Mouse (Mus musculus) hindbrain, embryonic 13.5 days (tissue): ENCODE data around the gene C87436. TPM values are rescaled to one million over a fixed set of nuclear protein-coding genes. Genes with fewer than 3 reads are reported as not detected.

Source experiments
- ATAC-seq: fragments of 200-750 bp; cut with Nextera tagmentation; 2 replicates; pipeline ENCODE4 v1.8.0; 2017; ENCODE audit warnings: moderate TSS enrichment; ENCODE audit not compliant: low FRiP score
- H3K27ac ChIP-seq: fragments of 300-500 bp; sonication (generic); 2 replicates; pipeline ENCODE4 v1.5.1; 2015; ENCODE audit warnings: inconsistent platforms, mild to moderate bottlenecking, moderate library complexity
- H3K27me3 ChIP-seq: fragments of 300-500 bp; sonication (generic); 2 replicates; pipeline ENCODE4 v1.6.1; 2015; ENCODE audit warnings: mild to moderate bottlenecking, inconsistent platforms
- H3K36me3 ChIP-seq: fragments of 300-500 bp; sonication (generic); 2 replicates; pipeline ENCODE4 v1.6.1; 2015; ENCODE audit warnings: mild to moderate bottlenecking, inconsistent platforms
- H3K4me1 ChIP-seq: fragments of 300-500 bp; sonication (generic); replicated peaks from 2 replicates; pipeline ENCODE4 v1.6.1; 2015; ENCODE audit warnings: inconsistent platforms
- H3K4me2 ChIP-seq: fragments of 300-500 bp; sonication (generic); 2 replicates; pipeline ENCODE4 v1.6.1; 2015; ENCODE audit warnings: inconsistent platforms, mild to moderate bottlenecking, moderate library complexity
- H3K4me3 ChIP-seq: fragments of 300-500 bp; sonication (generic); 2 replicates; pipeline ENCODE4 v1.5.1; 2015; ENCODE audit warnings: mild to moderate bottlenecking, inconsistent platforms
- H3K9ac ChIP-seq: fragments of 300-500 bp; sonication (generic); 2 replicates; pipeline ENCODE4 v1.6.1; 2015; ENCODE audit warnings: mild to moderate bottlenecking, inconsistent platforms
- H3K9me3 ChIP-seq: fragments of 300-500 bp; sonication (generic); 2 replicates; pipeline ENCODE4 v1.6.1; 2016; ENCODE audit warnings: inconsistent platforms
- WGBS: fragments of 180-500 bp; shearing (Covaris S2); methylation state at CpG from one replicate; pipeline ENCODE4 v1.1.7; 2015; 5-methylcytosine and 5-hydroxymethylcytosine counted together
- polyA plus RNA-seq: library from polyadenylated mRNA; unstranded; fragments of >200 nt; fragmentation: Nextera tagmentation; extraction: Ambion mirVana; gene quantifications from 2 replicates; pipeline ENCODE4 v1.2.1, GENCODE M21; 2015

Gene C87436
- polyA plus RNA-seq: 25.7 and 28.0 TPM in 2 replicates

- peak within 1 kb of the TSS; percentile 86 for H3K9ac ChIP-seq
- peak within 1 kb of the TSS; percentile 78 for H3K4me2 ChIP-seq
- WGBS: under 1% methylated on average over 59 of the region's 59 CpGs
- H3K27ac ChIP-seq: peak within 1 kb of the TSS; percentile 92
- H3K4me1 ChIP-seq: peaks cover 18% of the 10 kb centered on the region
- no peaks in the 10 kb centered on the region for H3K9me3 ChIP-seq
- peak within 1 kb of the TSS; percentile 90 for H3K4me3 ChIP-seq
- no peaks in the 10 kb centered on the region for H3K27me3 ChIP-seq
- ATAC-seq: peak; percentile 97
- peaks cover 35% of the 10 kb centered on the region for H3K36me3 ChIP-seq
These were observed at the start of gene C87436 for GRCm38 (mm10) chr6:86438272-86439118. TSS of gene C87436 (plus strand) at chr6:86438374.

GRCm38 (mm10) chr6:86388461-86388860 is 49.7 kb upstream of the C87436 start:
- no peaks in the 10 kb centered on the region for H3K27me3 ChIP-seq
- no peak overlapping the region for H3K4me3 ChIP-seq
- H3K36me3 ChIP-seq: peaks cover 78% of the 10 kb centered on the region
- no peak overlapping the region for H3K27ac ChIP-seq
- H3K9ac ChIP-seq: no peak overlapping the region
- no peaks in the 10 kb centered on the region for H3K9me3 ChIP-seq
- WGBS: 86% methylated on average over 18 of the region's 18 CpGs
- no peak for ATAC-seq
- peaks cover 4% of the 10 kb centered on the region for H3K4me1 ChIP-seq
- H3K4me2 ChIP-seq: no peak overlapping the region

GRCm38 (mm10) chr6:86391326-86391725 is 46.8 kb upstream of the C87436 start:
- Histone ChIP-seq H3K4me1 (peaks cover 28% of the 10 kb centered on the region), H3K27ac (no peak overlapping the region), H3K9me3 (no peaks in the 10 kb centered on the region), H3K36me3 (peaks cover 72% of the 10 kb centered on the region), H3K4me3 (no peak overlapping the region), H3K27me3 (no peaks in the 10 kb centered on the region), H3K4me2 (no peak overlapping the region), H3K9ac (no peak overlapping the region)
- ATAC-seq: no peak
- WGBS: 97% methylated on average over 5 of the region's 5 CpGs

GRCm38 (mm10) chr6:86393187-86393586 is 45.0 kb upstream of the C87436 start:
- Histone ChIP-seq H3K9ac (no peak overlapping the region), H3K4me2 (no peak overlapping the region), H3K27me3 (no peaks in the 10 kb centered on the region), H3K9me3 (no peaks in the 10 kb centered on the region), H3K4me3 (no peak overlapping the region), H3K27ac (no peak overlapping the region), H3K4me1 (peaks cover 35% of the 10 kb centered on the region), H3K36me3 (peaks cover 59% of the 10 kb centered on the region)
- 100% methylated on average over 1 of the region's 1 CpGs for WGBS
- no peak for ATAC-seq

GRCm38 (mm10) chr6:86394078-86394720 is 44.0 kb upstream of the C87436 start:
- 90% methylated on average over 17 of the region's 17 CpGs for WGBS
- Histone ChIP-seq H3K9ac (no peak overlapping the region), H3K27ac (no peak overlapping the region), H3K4me1 (peaks cover 35% of the 10 kb centered on the region), H3K4me2 (no peak overlapping the region), H3K36me3 (peaks cover 49% of the 10 kb centered on the region), H3K9me3 (no peaks in the 10 kb centered on the region), H3K4me3 (no peak overlapping the region), H3K27me3 (no peaks in the 10 kb centered on the region; the same call in 1 of the 2 replicates)
- no peak for ATAC-seq

GRCm38 (mm10) chr6:86395021-86395420 is 43.2 kb upstream of the C87436 start:
- H3K4me2 ChIP-seq: peak overlapping the region; percentile 74
- WGBS: 91% methylated on average over 9 of the region's 9 CpGs
- H3K27me3 ChIP-seq: no peaks in the 10 kb centered on the region; the same call in 1 of the 2 replicates
- ATAC-seq: no peak
- peak overlapping the region; percentile 96 for H3K9ac ChIP-seq
- no peaks in the 10 kb centered on the region for H3K9me3 ChIP-seq
- no peak overlapping the region for H3K27ac ChIP-seq
- H3K4me1 ChIP-seq: peaks cover 35% of the 10 kb centered on the region
- peaks cover 41% of the 10 kb centered on the region for H3K36me3 ChIP-seq
- peak overlapping the region; percentile 97 for H3K4me3 ChIP-seq

- H3K27ac ChIP-seq: peak overlapping the region; percentile 95
- H3K4me3 ChIP-seq: peak overlapping the region; percentile 97
- peaks cover 31% of the 10 kb centered on the region for H3K36me3 ChIP-seq
- peak overlapping the region; percentile 96 for H3K9ac ChIP-seq
- 14% methylated on average over 10 of the region's 10 CpGs for WGBS
- H3K27me3 ChIP-seq: no peaks in the 10 kb centered on the region; the same call in 1 of the 2 replicates
- peak overlapping the region; percentile 74 for H3K4me2 ChIP-seq
- peak; percentile 0; the same call in 1 of the 2 replicates for ATAC-seq
- peaks cover 39% of the 10 kb centered on the region for H3K4me1 ChIP-seq
- H3K9me3 ChIP-seq: no peaks in the 10 kb centered on the region
These were observed 42.2 kb upstream of the C87436 start for GRCm38 (mm10) chr6:86395969-86396368.

GRCm38 (mm10) chr6:86396581-86397256 is 41.5 kb upstream of the C87436 start, which contains the start of gene Pcyox1:
TSS of gene Pcyox1 (minus strand) at chr6:86397154.
- H3K4me3 ChIP-seq: peak within 1 kb of the TSS; percentile 97
- H3K4me2 ChIP-seq: peak within 1 kb of the TSS; percentile 74
- ATAC-seq: peak; percentile 94
- peaks cover 24% of the 10 kb centered on the region for H3K36me3 ChIP-seq
- peak within 1 kb of the TSS; percentile 95 for H3K27ac ChIP-seq
- H3K9me3 ChIP-seq: no peaks in the 10 kb centered on the region
- peak within 1 kb of the TSS; percentile 96 for H3K9ac ChIP-seq
- under 1% methylated on average over 51 of the region's 51 CpGs for WGBS
- no peaks in the 10 kb centered on the region; the same call in 1 of the 2 replicates for H3K27me3 ChIP-seq
- peaks cover 39% of the 10 kb centered on the region for H3K4me1 ChIP-seq

GRCm38 (mm10) chr6:86397257-86397980 is 40.8 kb upstream of the C87436 start:
- H3K36me3 ChIP-seq: peaks cover 17% of the 10 kb centered on the region
- no peaks in the 10 kb centered on the region for H3K9me3 ChIP-seq
- H3K4me2 ChIP-seq: peak overlapping the region; percentile 74
- WGBS: 8% methylated on average over 14 of the region's 14 CpGs
- H3K27me3 ChIP-seq: no peaks in the 10 kb centered on the region; the same call in 1 of the 2 replicates
- H3K4me3 ChIP-seq: peak overlapping the region; percentile 97
- H3K27ac ChIP-seq: peak overlapping the region; percentile 95
- no peak for ATAC-seq
- H3K9ac ChIP-seq: peak overlapping the region; percentile 96
- peaks cover 39% of the 10 kb centered on the region for H3K4me1 ChIP-seq

GRCm38 (mm10) chr6:86398986-86399385 is 39.2 kb upstream of the C87436 start:
- H3K4me3 ChIP-seq: no peak overlapping the region
- H3K27ac ChIP-seq: no peak overlapping the region
- ATAC-seq: no peak
- 74% methylated on average over 2 of the region's 2 CpGs for WGBS
- H3K27me3 ChIP-seq: no peaks in the 10 kb centered on the region; the same call in 1 of the 2 replicates
- no peak overlapping the region for H3K4me2 ChIP-seq
- H3K36me3 ChIP-seq: peaks cover 4% of the 10 kb centered on the region
- H3K4me1 ChIP-seq: peaks cover 34% of the 10 kb centered on the region
- H3K9me3 ChIP-seq: no peaks in the 10 kb centered on the region
- no peak overlapping the region for H3K9ac ChIP-seq

GRCm38 (mm10) chr6:86399995-86400394 is 38.2 kb upstream of the C87436 start:
- 93% methylated on average over 2 of the region's 2 CpGs for WGBS
- no peak overlapping the region for H3K4me2 ChIP-seq
- no peak overlapping the region for H3K4me3 ChIP-seq
- H3K9ac ChIP-seq: no peak overlapping the region
- no peak overlapping the region for H3K27ac ChIP-seq
- H3K36me3 ChIP-seq: no peaks in the 10 kb centered on the region
- no peaks in the 10 kb centered on the region; the same call in 1 of the 2 replicates for H3K27me3 ChIP-seq
- no peak for ATAC-seq
- peaks cover 24% of the 10 kb centered on the region for H3K4me1 ChIP-seq
- H3K9me3 ChIP-seq: no peaks in the 10 kb centered on the region
